Mouse (Mus musculus): ENCODE data around the gene Olfr1281.
"Not testable (repeated sequence)": the region's sequence is repeated elsewhere in the genome, so short reads cannot be mapped to it uniquely, and the experiment has no call there.

The Olfr1281 gene

GRCm38 (mm10) chr2:111326220-111326619 lies at the start of gene Olfr1281:
Gene Olfr1281, plus strand, starts transcription at chr2:111326520.
- DNase-seq = no peak

GRCm38 (mm10) chr2:111289836-111290235 lies 36.5 kb upstream of the Olfr1281 start, which contains the start of gene Olfr1278:
Gene Olfr1278, plus strand, starts transcription at chr2:111290136.
- DNase-seq = no peak

GRCm38 (mm10) chr2:111298541-111298940 lies 27.8 kb upstream of the Olfr1281 start:
- no peak for DNase-seq

- no peak for DNase-seq
Observed at GRCm38 (mm10) chr2:111300374-111300773, 25.9 kb upstream of the Olfr1281 start, which contains the start of gene Olfr1279. Gene Olfr1279, plus strand, starts transcription at chr2:111300635.

- no peak for DNase-seq
Observed at GRCm38 (mm10) chr2:111313717-111314116, 12.6 kb upstream of the Olfr1281 start, which contains the start of gene Olfr1280. Gene Olfr1280, plus strand, starts transcription at chr2:111314017.

GRCm38 (mm10) chr2:111333721-111334120 lies 7.4 kb downstream of the Olfr1281 start:
- not testable (repeated sequence) for DNase-seq

- no peak for DNase-seq
Observed at GRCm38 (mm10) chr2:111335976-111336375, 9.7 kb downstream of the Olfr1281 start, which contains the start of gene Olfr1282. Gene Olfr1282, minus strand, starts transcription at chr2:111336076.

- DNase-seq = no peak
Observed at GRCm38 (mm10) chr2:111366490-111366889, 40.2 kb downstream of the Olfr1281 start, which contains the start of gene Olfr1283. Gene Olfr1283, plus strand, starts transcription at chr2:111366790.

- DNase-seq = no peak
Observed at GRCm38 (mm10) chr2:111375222-111375621, 48.9 kb downstream of the Olfr1281 start, which contains the start of gene Olfr1284. Gene Olfr1284, plus strand, starts transcription at chr2:111375522.
